Mouse (Mus musculus): ENCODE results near the gene Selenoo.

Gene Selenoo

DNA sequence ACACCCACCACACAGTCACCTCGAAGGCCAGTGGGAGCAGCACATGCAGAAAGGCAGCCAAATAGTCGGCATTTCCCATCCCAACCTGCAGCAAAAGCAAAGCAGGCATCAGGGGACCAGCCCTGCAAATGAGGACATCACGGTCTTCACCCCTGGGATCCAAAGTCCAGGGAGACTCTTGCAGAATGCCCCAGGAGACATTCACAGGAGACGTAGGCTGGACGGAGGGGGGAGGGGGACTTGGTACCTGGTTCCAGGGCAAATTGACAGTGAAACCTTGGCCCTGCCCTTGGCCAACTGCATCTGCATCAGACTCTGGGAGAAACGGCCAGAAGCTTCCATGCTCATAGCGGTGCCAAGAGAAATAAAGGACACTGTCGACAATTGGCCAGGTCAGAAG lies 37.7 kb downstream of the Selenoo start:
- in situ Hi-C loops (cut with MboI), result no loop called here

DNA sequence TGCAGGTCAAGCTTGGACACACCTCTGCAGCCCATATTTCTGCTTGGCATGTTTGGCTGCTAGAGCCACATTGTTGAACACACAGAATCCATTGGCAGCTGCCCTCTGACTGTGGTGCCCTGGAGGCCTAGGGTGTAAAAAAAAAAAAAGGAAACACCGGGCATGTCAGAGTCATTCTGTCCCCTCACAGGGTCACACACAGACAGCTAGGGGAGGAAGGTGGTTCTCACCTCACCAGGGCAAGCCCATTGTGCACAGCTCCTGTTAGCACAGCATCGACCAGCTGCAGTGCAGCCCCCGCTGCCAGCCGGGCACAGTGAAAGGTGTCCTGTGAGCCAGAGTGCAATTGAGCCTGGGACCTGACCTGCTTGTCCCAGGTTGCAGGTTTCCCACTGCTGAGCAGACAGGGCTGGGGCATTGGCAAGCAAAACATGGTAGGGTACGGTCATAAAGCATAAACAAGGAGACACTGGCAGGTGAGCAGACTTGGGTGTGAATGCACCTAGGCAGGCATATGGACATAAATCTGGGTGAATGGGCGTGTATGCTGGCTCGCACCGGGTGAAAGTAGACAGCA lies 38.6 kb downstream of the Selenoo start:
- in situ Hi-C loops (cut with MboI), result no loop called here

DNA sequence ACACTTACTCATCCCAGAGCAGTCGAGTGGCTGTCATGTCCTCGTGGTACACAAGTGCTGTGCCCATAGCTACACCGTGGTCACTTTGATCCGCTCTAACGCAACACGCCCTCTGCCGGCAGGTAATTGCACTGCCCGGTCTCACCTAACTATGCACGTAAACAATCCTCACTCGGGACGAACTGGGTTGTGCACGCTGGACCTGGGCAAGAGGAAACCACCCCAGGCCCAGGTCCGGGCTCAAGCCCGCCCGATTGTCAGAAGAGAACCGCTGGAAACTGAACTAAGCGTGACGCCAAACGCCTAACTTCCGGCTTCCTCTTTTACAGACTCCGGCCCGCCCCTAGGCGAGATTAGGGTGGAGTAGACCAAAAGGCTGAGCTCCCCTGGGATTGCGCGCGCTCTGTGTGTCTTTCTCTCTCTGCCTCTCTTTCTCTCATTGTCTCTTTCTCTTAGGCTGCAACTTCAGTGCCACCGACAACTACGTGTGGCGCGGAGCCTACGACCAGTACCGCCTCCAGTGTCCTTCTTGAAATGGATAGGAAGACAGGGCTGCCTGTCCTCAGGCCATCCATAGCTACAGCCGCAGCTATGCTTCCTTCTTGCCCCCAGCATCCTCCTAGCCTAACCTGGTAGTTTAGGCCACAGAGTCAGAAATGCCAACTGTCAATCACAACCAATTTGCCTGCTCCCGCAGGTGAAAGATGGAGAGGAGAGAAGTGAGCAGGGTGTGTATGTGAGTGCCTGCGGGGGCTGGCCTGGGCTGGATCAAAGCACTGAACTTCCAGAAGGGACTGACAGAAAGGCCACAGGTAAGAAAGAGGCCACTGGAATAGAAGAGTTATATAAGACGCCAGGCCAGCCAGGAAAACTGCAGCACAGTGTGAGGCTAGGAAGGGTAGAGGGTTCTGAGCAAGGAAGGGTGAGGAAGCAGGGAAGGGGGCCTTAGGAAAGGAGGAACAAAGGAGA lies 39.8 kb downstream of the Selenoo start, which contains the start of gene Hdac10:
Gene Hdac10 (minus strand): TSS at position 319 of the 969 bp plus-strand sequence.
- in situ Hi-C loops (cut with MboI), result no loop called here

DNA sequence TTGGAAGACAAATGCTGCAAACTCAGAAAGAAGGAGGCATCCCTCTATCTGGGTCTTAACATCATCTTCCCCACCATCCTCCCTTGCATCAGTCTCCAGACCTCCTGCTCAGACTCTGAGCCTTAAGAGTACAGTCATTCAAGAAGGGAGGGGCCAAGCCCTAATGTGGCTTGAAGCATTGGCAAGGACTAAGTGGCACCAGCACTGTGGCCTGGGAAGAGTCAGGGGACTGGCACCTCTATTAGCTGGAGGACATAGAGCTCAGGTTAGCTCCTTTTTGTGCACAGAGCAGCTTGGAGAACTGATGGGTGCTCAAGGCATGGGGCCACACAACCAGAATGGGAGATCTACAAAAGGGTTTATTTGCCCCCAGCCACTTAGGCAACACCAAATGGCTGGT lies 41.4 kb downstream of the Selenoo start:
- in situ Hi-C loops (cut with MboI), result no loop called here

DNA sequence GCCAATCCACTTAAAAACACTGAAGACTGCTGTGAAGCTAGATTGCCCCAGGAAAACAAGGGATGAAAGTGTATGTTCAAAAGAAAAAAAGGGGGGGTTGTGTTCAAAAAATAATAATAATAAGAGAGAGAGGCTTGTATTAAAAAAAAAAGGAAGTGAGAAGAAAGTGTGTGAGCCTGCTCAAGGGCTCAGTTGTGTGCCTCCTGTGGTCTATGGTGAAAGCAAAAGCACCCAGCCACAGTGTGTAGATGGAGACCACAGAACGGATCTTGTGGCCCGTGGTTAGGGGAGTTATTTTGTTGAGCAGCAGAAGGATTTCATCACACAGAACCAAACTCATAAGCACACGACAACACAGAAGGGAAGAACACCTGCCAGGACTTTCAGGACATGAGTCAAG lies 42.4 kb downstream of the Selenoo start:
- in situ Hi-C loops (cut with MboI), result no loop called here

DNA sequence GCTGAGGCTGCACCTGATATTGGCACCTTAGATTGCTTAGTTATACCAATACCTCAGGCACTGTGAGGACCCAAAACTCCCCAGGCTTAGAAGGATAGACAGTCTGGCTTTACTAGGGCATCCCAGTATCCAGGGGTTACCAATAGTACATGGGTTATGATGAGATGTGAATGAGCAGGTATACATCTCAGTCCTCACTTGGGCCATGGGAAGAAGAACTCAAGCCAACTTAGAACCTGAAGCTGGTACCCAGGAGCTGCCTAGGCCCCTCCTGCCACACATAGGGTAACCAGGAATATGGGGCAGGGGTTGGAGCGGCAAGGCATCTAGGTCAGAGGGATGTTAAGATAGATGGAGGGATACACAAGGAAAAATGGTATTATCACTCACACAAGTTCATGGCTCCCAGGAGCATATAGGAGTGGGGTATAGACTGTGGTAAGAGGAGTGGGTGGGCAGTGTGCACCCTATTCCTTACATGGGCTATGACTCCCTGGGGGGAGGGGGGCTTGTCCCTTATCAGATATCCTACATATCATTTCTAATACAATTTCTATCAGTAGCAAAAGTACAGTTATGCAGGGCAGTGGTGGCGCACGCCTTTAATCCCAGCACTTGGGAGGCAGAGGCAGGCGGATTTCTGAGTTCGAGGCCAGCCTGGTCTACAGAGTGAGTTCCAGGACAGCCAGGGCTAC lies 47.7 kb downstream of the Selenoo start:
- in situ Hi-C loops (cut with MboI), result no loop called here

DNA sequence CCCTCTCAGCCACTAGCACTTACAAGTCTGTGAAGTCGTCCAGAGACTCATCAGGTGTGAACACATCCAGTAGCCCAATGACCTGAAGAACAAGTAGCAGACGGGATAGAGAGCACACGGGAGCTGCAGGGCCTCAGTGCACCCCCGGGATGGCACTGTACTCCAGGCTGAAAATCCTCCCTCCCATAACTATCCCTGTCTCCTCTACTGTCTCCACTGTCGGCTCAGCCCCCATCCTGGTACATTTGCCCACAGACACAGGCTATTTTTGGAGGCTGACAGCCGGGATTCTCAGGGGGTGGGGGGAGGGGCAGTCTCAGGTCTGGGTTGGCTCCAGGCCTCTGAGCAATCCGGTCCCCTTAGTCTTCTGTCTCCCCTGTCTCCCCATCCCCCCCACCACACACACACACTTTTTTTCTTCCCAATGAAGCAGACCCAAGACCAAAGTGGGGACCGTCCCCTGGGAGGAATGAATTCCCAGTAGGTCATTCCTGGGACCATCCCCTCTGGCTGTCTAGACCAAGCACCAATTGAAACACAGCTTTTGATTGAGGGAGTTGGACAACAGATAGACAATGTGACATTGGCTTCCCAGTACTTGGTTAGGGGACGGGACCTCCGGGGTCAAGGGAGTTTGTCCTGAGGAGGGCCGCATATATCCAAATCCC lies 48.6 kb downstream of the Selenoo start:
- in situ Hi-C loops (cut with MboI), result no loop called here

DNA sequence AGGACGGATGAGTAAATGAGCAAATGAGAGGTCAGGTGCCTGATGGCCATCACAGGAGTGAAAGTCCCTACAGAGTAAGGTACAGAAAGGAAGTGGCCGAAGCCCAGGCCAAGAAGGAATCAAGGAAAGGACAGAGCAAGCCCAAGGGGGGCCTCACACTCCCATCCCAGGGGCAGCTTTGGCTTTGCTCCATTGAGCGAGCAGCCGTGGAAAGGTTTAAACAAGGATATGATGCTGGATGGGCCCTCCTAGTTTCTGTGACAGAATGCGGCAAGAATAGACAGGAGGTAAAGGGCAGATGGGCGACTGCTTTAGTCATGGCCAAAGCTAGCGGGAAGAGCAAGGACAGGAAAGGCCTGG lies 49.1 kb downstream of the Selenoo start:
- in situ Hi-C loops (cut with MboI), result no loop called here

DNA sequence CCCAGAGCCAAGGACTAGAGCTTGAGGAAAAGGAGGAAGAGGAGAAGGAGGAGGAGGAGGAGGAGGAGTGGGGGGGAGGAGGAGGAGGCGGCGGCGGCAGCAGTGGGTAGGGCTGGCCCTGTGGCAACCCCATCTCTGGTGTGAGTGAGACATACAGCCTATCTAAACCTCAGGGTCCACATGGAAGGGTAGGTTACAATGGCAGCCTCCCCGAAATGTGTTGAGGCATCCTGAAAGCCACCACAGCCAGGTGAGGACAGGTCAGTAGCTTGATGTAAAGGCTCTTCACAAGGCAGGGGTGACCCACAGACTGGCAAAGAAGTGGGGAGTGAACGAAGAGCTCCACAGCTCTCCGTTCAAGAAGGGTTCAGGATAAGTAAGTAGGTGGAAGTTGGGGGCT lies 49.6 kb downstream of the Selenoo start:
- in situ Hi-C loops (cut with MboI), result no loop called here

DNA sequence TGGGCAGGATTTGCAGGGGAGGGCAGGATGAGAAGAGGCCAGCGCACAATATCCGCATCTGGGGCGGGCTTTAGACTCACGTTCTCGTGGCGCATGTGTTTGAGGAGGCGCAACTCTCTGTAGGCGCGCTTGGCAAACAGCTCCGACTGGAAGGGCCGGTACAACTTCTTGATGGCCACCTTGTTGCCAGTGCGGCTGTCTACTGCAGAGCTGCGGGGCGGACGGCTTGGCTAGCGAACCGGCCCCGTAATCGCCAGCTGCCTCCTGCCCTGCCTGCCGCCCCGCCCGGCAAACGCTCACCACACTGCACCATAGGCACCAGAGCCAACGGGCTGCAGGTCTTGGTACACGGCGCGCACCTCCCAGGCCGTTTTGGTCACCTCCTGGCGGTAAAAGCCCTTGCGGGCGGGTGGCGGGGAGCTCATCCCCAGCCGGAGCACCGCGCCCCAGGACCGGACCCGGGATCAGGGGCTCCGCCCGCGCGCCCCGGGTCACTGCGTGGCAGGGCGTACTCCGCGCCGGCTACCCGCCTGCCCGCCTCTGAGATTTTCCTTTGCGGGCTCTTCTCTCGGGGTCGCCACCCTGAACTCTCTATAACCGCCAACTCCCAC lies 51.3 kb downstream of the Selenoo start:
- in situ Hi-C loops (cut with MboI), result no loop called here

DNA sequence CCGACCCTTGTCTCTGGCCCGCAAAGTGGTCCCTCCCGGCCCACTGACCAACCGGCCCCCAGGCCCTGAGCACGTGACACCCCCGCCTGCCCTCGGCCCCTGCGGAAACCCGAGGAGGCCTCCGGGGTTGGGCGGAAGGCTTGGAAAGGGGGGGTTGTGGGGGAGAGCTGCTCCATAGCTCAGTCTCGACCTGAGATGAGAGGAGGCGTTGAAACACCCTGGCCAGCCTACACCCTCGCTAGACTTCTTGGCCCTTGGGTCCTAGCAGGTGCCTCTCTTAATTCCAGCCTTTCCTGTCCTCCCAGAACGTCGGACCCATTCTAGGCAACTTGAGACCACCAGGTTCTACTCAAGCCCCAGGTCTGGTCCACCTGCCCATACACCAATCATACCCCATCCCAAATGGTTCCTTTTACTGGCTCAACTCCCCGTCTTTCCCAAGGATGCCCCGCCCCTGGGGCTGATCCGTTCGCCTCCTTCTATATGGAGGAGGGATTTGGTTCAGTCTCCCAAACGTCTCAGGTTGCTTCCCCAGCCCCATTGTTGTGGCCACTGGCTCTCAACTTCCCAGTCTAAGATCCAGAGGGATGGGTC lies 51.9 kb downstream of the Selenoo start, which contains the start of gene Mapk12:
Gene Mapk12 (minus strand): TSS at position 45 of the 594 bp plus-strand sequence.
- in situ Hi-C loops (cut with MboI), result no loop called here

DNA sequence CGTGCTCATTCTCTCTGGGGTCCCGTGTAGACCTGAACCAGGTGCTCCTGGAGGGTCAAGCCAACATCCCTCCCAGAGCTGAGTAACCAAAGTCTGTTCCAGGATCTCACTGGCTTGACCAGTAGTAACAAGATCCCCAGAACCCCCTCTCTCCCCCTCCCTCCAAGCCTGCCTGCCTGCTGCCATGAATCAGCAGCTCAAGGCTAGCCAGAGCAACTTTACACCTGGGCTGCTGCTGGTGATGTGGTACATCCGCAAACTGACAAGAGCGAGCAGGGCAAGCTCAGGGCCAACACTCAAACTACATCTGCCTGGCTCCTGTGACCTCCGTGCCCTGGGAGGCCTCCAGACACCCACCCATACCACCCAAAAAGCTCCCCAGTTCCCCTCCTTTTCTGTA lies 52.6 kb downstream of the Selenoo start:
- in situ Hi-C loops (cut with MboI), result no loop called here

DNA sequence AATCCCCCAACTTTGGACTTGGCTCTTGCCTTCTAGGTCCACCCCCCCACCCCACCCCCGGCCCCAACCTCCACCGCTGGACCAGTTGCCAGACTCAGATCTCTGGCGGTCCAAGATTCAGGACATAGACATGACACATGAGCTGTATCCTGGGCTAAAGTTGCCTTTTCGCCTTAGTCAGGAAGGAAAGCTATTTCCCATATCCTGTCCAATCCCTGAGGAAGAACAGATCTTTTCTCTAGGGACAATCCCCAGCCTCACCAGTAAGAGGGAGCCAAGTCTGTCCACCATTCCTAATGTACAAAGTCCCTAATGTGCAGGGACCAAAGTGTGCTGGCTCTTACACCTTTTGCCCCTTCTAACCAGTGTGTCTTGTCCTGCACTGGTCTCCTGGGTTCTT lies 53.0 kb downstream of the Selenoo start:
- in situ Hi-C loops (cut with MboI), result no loop called here

DNA sequence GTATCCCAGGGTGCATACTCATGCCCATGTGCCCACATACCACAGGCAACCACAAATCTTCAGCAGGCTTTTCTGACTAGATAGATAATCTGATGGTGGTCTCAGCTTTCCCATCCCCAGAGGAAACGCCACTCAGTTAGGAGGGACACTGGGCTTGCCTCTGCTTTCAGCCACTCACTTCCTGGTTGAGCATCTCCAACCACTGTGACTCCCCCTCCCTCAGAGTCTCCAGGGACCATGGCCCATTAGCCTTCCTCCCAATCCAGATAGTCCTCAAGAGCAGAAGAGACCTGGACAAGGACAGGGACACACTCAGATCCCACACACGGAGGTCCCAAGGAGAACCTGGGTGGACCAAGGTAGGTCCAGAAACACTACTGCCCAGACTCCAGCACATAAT lies 54.2 kb downstream of the Selenoo start:
- in situ Hi-C loops (cut with MboI), result no loop called here

DNA sequence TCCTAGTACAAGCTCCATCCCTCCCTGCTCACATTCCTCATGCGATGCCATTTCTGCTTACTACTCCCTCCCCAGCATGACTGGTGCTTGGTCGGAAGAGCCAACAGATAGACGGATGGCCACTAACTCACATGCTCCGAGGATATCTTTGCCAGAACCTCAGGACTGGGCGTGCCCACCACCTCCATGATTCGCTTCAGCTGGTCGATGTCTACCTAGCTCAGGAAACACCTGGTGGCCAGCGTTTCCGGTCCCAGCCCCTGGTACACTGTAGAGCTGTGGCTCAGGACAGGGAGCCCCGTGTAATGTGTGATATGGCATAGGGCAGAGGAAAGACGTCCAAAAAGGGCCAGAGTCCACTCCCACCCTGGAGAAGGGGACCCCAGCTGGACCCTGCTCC lies 56.1 kb downstream of the Selenoo start:
- in situ Hi-C loops (cut with MboI), result no loop called here

DNA sequence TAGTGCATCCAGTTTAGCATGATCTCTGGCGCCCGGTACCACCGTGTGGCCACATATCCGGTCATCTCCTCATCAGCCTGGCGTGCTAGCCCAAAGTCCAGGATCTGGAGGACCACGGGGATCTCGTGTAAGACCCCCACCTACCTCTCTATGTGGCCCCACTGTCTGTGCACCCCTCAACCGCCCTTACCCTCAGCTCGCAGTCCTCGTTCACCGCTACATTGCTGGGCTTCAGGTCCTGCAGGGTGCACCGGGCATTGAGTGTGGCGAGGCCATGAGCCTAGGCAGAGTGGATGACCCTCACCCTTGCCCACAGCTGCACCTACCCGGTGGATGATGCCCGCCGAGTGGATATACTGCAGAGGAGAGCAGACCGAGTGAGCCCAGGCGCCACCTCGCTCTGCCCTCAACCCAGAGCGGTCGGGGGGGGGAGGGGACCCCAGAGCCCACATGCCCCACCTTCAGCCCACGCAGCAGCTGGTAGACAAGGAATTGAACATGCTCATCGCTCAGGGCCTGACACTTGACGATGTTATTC lies 57.0 kb downstream of the Selenoo start:
- in situ Hi-C loops (cut with MboI), result no loop called here

DNA sequence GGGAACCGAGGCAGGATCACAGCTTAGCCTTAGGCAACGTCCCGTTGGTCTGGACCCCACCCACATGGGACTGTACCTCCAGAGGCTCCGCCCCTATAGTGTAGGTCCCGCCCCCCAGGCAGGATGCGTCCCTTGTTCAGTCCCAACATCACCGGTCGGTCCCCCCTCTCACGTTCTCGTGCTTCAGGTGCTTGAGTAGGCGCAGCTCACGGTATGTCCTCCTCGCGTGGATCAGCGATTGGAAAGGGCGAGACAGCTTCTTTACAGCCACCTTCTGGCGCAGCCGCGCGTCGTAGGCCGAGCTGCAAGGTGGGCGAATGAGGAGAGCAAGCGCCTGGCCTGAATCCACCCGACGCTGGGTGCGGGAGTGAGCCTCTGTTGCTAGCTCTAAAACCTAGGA lies 57.7 kb downstream of the Selenoo start:
- in situ Hi-C loops (cut with MboI), result no loop called here

DNA sequence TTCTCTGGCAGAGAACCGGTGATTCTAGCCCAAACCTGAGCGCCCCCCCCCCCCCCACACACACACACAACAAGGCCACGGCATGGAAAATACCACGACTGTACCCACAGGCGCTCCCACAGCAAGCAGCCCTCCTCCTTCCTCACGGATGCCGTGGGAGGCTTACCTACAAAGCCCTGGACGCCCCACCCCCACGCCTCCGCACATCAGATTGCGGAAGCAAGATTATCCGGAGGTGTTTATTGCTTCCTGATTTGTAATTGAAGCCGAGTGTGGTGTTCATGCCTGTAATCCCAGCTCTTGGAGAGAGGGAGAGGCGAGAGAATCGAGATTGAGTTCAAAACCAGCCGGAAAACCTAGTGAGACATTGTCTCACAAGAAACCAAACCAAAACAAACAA lies 58.1 kb downstream of the Selenoo start:
- in situ Hi-C loops (cut with MboI), result no loop called here

DNA sequence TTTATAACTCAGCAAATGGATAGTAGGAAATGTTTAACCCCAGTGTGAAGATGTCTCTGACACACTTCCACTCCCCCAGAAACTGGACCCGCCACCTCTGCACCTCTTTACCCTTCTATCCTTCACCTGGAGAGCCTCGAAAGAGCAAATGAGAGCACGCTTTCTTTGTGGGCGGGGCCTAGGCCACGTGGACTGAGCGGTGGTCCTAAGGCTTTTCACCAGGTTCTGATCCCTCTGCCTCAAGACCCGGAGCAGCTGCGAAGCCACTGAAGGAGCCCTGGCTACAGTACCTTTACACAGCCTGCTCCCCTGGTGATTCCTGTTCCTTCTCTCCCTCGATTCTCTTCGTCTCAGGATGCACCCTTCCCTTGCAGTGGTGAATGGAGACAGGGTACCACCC lies 58.6 kb downstream of the Selenoo start:
- in situ Hi-C loops (cut with MboI), result no loop called here

DNA sequence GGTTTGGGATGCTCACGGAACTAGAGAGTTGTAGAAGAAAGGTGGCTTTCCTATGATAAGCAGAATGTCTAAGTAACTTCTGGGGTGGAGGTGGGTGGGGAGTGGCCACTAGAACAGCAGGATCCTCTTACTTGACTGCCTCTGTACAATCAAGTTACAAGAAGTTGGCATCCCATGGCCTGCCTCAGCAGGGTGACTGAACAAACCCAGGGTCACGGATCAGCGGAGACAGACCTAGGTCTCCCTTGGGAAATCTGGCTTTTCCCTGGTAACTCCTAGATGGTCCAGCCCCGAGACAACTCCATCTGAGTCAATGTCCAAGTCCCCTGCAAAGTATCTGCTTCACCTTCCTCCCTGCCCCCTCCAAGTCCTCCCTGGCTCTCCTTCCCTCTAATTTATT lies 59.0 kb downstream of the Selenoo start:
- in situ Hi-C loops (cut with MboI), result no loop called here
